Mouse (Mus musculus): ENCODE results near the gene Kdelr1. TPM values are rescaled to one million over a fixed set of nuclear protein-coding genes. Genes with fewer than 3 reads are reported as not detected.

Kdelr1 gene
- polyA plus RNA-seq (2012), result 249 and 281 TPM in 2 replicates

DNA sequence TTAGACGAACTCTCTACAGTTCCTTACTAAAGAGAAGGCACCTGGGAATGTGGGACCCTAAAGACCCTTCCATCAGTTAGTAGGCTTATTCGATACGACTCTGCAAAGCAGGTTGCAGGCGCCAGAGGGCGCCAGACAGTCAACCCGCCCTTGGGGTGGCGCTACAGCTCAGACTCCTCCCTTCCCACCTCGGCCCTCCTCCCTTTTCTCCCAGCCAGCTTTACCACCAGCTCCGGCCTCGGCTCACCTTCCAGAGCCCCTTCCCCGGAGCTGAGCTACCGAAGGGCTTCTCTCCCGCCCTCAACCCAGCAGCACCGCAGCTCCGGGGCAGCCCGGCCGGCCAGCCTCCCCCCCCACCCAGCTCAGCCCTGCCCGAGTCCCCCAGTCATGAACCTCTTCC, at the start of gene Kdelr1:
Kdelr1 (plus strand) TSS at position 149 of the 400 bp plus-strand sequence.
- TF ChIP-seq GATA1 (IDR thresholded peaks at IDR 0.05; ENCODE audit: low read length), result no peak

DNA sequence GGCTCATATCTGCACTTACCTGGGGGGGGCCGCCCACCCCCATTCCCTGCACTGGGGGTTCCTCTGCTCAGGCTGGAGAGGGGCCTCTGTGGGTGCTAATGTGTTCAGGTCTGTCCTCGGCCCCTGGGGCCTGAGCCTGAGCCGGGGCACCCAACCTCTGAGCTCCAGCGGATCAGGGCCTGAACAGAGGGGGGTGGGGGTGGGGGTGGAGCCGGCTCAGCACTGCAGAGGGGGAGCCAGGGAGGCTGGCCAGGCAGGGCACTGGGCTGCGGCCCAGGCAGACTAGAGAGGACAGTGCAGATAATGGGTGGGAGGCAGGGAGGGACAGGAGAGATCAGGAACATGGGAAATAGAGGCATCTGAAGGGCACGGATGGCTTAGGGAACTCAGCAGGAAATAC, 48.0 kb upstream of the Kdelr1 start, which contains the start of gene Kcnj14:
Kcnj14 (minus strand) TSS at position 185 of the 400 bp plus-strand sequence.
- TF ChIP-seq GATA1 (IDR thresholded peaks at IDR 0.05; ENCODE audit: low read length), result no peak

DNA sequence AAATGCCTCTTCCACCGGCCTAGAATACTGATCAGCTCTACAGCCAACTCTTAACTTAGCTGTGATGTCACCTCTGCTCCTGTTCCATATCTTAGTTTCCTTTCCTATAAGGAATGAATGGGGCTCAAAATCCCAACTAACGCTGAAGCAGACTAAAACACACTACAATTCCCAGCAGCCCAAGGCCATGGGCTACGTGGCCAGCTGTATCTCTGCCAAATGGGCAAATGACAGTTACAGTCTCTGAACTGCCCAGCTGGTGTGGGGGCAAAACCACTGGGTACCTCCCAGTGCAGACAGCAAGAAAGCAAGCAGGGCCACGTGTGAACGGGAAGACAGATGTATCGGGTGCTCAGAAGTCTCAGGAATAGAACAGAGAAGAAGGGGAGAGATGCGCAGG, 45.9 kb upstream of the Kdelr1 start:
- no peak for TF ChIP-seq GATA1 (IDR thresholded peaks at IDR 0.05; ENCODE audit: low read length)

DNA sequence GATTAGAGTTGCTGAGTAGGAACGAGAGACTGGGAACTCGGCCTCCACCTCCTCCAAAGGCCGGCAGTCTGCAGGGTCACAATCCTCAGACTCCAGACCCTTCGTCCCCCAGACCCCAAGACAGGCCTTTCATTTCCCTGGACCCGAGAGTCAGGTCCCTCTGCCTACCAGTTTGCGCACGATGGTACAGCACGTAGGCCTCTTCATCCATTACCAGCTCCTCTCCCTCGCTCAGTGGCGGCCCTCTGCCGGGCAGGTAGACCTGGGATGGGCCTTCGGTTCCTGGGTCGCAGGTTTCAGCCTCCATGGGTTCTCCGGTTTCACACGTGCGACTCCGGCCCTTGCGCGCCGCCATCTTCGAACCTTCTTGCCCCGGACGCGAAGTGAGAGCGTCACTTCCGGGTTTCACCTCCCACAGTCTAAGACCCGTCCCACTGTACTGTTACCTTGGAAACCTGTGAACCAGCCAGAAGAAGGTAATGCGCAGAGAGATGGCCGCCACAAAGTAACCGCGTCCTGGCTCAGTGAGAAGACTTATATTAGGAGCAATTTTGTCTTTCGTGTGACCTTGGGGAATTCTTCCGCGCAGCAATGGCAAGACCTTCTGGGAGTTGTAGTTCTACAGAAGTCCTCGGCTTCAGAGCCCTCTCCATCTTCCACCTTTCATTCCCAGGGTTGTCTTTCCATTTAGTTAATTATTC, 42.0 kb upstream of the Kdelr1 start, which contains the start of gene Grwd1:
Grwd1 (minus strand) TSS at position 518 of the 701 bp plus-strand sequence.
- no peak for TF ChIP-seq GATA1 (IDR thresholded peaks at IDR 0.05; ENCODE audit: low read length)

- no peak for TF ChIP-seq GATA1 (IDR thresholded peaks at IDR 0.05; ENCODE audit: low read length)
Measured at GRCm38 (mm10) chr7:45831128-45831525, 41.4 kb upstream of the Kdelr1 start.

- TF ChIP-seq GATA1 (IDR thresholded peaks at IDR 0.05; ENCODE audit: low read length), result no peak
Measured at GRCm38 (mm10) chr7:45832428-45832827, 40.1 kb upstream of the Kdelr1 start.

- TF ChIP-seq GATA1 (IDR thresholded peaks at IDR 0.05; ENCODE audit: low read length), result no peak
Measured at GRCm38 (mm10) chr7:45833148-45833790, 39.3 kb upstream of the Kdelr1 start.

GRCm38 (mm10) chr7:45833924-45834323, 38.6 kb upstream of the Kdelr1 start:
- TF ChIP-seq GATA1 (IDR thresholded peaks at IDR 0.05; ENCODE audit: low read length), result no peak

GRCm38 (mm10) chr7:45842950-45843744, 29.4 kb upstream of the Kdelr1 start:
- no peak for TF ChIP-seq GATA1 (IDR thresholded peaks at IDR 0.05; ENCODE audit: low read length)

DNA sequence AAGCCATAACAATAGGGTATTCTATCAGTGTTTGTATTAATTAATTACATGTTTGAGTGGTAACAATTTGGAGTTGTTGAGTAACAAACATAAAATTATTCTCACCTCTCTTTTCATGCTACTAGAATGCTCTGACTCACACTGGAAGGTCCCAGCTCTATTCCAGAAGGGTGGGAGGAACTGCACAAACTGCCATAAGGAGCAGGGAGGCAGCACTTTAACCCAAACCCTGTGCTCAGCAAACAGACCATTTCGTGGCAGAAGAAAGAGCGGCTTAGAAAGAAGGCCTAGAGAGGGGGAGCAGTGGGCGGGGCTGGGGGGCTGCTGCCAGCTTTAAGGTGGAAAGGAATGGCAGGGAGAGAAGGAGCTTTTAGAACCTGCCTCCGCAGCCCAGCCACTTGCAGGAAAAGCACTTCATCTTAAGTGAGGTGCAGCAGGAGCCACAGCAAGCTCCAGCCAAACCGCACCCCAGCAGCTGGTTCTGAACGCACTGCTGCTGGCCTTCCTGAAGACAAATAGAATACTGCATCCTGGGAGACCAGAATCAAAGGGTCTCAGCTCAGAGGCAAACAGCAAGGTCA, 24.0 kb upstream of the Kdelr1 start:
- TF ChIP-seq GATA1 (IDR thresholded peaks at IDR 0.05; ENCODE audit: low read length), result no peak

GRCm38 (mm10) chr7:45850661-45851060, 21.9 kb upstream of the Kdelr1 start:
- TF ChIP-seq GATA1 (IDR thresholded peaks at IDR 0.05; ENCODE audit: low read length), result no peak

GRCm38 (mm10) chr7:45853089-45853488, 19.5 kb upstream of the Kdelr1 start:
- no peak for TF ChIP-seq GATA1 (IDR thresholded peaks at IDR 0.05; ENCODE audit: low read length)

- no peak for TF ChIP-seq GATA1 (IDR thresholded peaks at IDR 0.05; ENCODE audit: low read length)
Measured at GRCm38 (mm10) chr7:45856950-45857901, 15.3 kb upstream of the Kdelr1 start.

DNA sequence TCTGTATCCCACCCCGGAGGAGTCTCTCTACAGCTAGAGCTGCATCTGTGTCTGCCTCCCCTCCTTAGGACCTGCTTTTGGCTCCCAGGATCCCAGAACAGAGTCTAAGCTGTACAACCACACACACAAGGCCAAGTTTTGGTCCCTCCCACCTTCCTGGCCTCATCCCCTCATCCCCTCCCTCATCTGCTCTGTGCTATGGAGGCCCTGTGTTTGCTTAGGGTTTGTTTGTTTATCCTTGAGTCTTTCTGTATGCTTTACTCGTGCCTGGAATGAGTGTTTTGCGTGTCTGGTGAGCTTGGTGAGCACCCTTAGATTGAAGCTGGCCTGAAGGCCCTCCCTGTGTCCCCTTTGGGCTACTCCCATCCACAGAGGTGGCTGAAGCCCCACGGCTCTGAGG, 13.6 kb upstream of the Kdelr1 start:
- no peak for TF ChIP-seq GATA1 (IDR thresholded peaks at IDR 0.05; ENCODE audit: low read length)

DNA sequence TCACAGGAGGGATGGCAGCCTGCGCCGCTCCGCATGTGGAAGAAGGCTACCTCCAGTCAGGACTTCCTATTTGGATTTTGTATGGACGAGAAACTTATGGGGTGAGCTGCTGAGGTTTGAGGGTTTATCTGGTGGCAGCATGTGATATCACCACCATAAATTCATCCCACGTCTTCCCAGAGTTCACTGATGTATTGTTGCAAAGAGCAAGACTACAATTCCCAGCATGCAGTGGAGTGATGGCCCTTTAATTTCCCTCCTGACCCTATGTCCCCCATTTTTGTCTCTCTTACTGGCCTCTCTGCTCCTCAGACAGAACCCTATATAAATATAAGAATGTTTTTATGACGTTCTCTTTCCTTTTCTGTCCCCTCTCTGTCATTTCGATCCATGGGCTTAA, 9.8 kb upstream of the Kdelr1 start:
- TF ChIP-seq GATA1 (IDR thresholded peaks at IDR 0.05; ENCODE audit: low read length), result no peak
